Mouse (Mus musculus) cortical plate, adult 2 months (tissue): Measurements from ENCODE around the gene Hivep3. TPM values are rescaled to one million over a fixed set of nuclear protein-coding genes. Genes with fewer than 3 reads are reported as not detected.

Experiments
- H3K27ac ChIP-seq: fragments of 200-500 bp; 2 replicates; pipeline ENCODE4 v1.5.1; 2012; ENCODE audit warnings: low read length, control low read depth, inconsistent platforms; ENCODE audit not compliant: insufficient read depth
- H3K4me1 ChIP-seq: fragments of 200-500 bp; 2 replicates; pipeline ENCODE4 v1.6.1; 2011; ENCODE audit warnings: low read length; ENCODE audit not compliant: control insufficient read depth, insufficient read depth
- H3K4me3 ChIP-seq: fragments of 200-500 bp; 2 replicates; pipeline ENCODE4 v1.5.1; 2011; ENCODE audit warnings: mild to moderate bottlenecking, low read length, control low read depth; ENCODE audit not compliant: insufficient read depth
- CTCF ChIP-seq: fragments of 200-500 bp; IDR thresholded peaks from 2 replicates; pipeline ENCODE4 v1.5.1; 2011; ENCODE audit warnings: mild to moderate bottlenecking, control low read depth, low read length; ENCODE audit not compliant: insufficient read depth; ENCODE audit errors: extremely low read depth
- POLR2A ChIP-seq: fragments of 200-500 bp; IDR thresholded peaks from 2 replicates; pipeline ENCODE4 v1.6.1; 2011; ENCODE audit warnings: mild to moderate bottlenecking, low read length, control low read depth; ENCODE audit not compliant: insufficient read depth; ENCODE audit errors: extremely low read depth
- polyA plus RNA-seq: library from polyadenylated mRNA; depleted of rRNA; stranded (reverse); fragments of >200 nt; gene quantifications from 2 replicates; pipeline ENCODE4 v1.2.3, GENCODE M21; 2012; rRNA removed

Hivep3 gene
- polyA plus RNA-seq: 43.4 and 48.9 TPM in 2 replicates

DNA sequence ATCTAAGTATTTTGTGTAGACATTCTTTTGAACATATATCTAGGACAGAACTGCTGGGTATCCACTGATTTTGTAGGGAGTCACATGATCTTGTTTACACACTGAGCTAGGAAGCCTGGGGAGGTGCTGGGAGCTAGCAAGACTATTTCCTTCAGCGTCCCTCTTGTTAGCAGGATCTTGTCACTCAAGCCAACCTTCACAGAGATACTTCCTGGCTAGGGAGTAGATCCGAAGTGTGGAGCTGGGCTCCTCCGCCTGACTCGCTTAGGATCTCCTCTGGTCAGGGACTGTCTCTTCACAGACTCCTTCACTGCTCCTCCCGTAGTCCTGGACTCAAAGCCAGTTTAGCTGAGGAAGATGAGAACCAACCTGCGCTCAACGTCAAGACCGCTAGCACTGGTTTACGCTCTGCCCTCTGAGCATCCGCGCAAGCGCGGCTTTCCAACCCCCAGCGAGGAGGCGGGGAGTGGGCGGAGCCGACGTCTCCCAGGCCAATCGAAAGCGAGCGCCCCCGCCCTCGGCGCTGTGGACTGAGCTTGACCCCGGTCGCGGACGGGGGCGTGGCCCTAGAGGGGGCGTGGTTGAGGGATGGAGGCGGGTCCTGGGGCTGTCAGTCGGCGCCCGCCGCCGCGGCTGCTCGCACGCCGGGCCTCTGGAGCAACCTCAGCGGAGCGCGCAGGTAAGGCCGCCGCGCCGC, at the start of gene Hivep3:
TSS of gene Hivep3 (plus strand) at position 601 of the 697 bp plus-strand sequence.
- no peak within 1 kb of the TSS for H3K27ac ChIP-seq
- peaks cover 6% of the 10 kb centered on the region; the same call in 1 of the 2 replicates for H3K4me1 ChIP-seq
- TF ChIP-seq POLR2A (peak; percentile 98), CTCF (no peak)
- H3K4me3 ChIP-seq: peak within 1 kb of the TSS; percentile 33

DNA sequence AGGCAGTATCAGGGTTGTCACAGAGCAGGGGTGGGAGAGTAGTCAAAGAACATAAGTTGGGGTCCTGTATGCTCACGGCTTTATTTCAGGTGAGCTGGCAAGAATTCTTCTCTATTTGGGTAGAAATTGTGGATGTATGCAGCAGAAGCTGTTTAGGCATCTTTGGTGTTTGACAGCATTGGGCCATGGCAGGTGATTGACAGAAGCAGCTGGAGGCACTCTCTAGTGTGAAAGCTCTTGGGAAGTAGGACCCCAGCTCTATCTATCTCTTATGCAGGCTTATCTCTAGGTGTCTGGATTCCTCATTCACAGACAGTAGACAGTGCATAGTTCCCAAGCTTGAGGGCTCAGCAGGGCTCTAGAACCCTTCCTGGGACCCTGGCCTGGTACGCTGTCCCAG, 47.8 kb upstream of the Hivep3 start:
- no peak overlapping the region for H3K4me3 ChIP-seq
- TF ChIP-seq CTCF (no peak), POLR2A (no peak)
- H3K27ac ChIP-seq: no peak overlapping the region
- H3K4me1 ChIP-seq: no peaks in the 10 kb centered on the region

DNA sequence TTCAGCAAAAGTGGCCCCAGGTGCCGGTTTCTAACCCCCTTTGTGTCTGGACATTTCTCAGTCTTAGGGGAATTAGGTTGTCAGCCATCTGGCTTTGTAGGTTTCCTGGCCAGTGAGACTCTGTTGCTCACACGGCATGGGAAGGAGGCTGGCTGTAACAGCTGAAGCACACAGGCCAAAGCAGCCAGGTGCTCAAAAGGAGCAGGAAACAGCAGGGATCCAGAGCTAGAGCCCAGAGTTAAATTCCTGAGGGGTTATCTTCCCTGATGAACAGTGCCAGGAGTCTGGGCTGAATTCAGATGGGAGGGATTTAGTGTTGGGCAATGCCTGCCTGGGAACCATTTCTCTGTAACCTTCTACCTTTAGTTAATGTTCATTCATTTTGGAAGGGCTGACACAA, 35.2 kb upstream of the Hivep3 start:
- Histone ChIP-seq H3K27ac (no peak overlapping the region), H3K4me3 (no peak overlapping the region), H3K4me1 (no peaks in the 10 kb centered on the region)
- TF ChIP-seq POLR2A: no peak

DNA sequence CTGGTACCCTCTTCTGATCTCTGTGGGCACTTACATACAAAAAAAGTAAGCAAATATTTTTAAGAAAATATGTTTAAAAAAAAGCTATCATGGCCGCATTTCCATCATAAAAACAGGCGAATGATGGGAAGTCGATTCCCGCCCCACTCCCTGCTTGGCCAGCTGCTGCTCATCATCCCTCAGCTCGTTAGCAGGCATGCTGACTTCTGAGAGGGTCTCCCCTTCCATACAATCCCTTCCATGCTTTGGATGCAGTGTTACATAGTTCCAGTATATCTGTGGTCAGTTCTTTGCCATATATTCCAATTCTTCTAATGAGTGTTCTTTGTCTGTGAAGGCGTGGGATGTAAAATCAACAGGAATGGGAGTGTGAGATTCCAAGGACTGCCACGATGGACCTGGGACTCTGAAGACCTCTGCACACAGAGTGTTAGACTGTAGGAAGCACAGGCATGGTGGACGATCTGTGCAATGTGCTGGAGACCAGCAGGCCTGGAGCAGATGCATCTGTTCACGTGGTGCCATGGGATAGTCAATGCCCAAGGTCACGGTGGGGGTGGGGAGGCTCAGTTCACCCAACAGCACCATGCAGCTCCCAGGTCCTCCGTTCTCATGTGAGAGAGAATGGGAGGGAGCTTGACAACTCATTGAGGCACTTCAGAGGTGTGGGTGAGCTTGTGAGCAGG, 32.2 kb upstream of the Hivep3 start:
- H3K4me3 ChIP-seq: no peak overlapping the region
- no peak for TF ChIP-seq POLR2A
- TF ChIP-seq CTCF: no peak
- no peak overlapping the region for H3K27ac ChIP-seq
- no peaks in the 10 kb centered on the region for H3K4me1 ChIP-seq

DNA sequence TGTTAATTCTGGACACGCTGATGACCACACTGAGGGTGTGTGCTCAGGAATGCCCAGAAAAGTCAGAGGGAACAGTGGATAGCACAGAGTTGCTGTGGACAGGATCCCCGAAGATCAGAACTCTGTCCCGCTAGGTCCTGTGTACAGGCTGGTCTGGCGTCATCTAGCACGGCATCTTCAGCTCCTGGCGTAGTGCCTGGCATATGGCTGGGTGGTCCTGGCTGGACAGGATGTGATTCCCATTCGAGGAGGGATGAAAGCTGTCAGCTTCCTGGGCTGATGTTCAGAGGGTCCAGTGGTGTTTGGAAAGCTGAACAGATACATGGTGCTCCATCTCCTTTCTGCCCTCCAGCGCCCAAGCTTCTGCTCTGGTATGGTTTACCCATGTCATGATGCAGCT, 29.6 kb upstream of the Hivep3 start:
- no peak overlapping the region for H3K4me3 ChIP-seq
- no peak overlapping the region for H3K27ac ChIP-seq
- no peak for TF ChIP-seq CTCF
- no peak for TF ChIP-seq POLR2A

DNA sequence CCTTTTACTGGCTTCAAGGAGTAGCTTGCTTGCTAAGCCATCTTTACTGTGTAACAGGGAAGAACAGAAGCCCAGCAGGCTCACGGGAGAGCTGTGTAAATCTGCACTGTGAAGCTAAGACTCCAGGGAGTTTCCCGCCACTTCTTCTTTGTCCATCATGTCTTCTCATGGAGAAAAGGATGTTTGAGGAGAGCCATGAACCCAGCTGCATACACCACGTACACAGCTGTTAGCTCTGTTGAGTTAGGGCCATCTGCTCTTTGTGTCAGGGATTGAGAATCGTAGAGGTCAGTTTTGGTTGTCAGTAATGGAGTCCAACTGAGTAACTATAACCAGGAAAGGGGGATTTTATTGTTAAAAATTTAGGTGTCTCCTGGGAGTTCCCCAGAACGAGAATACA, 26.3 kb upstream of the Hivep3 start:
- Histone ChIP-seq H3K4me3 (no peak overlapping the region), H3K4me1 (no peaks in the 10 kb centered on the region), H3K27ac (no peak overlapping the region)
- TF ChIP-seq CTCF (no peak), POLR2A (no peak)

More for the DNA sequence above, 29.6 kb upstream of the Hivep3 start:
- H3K4me1 ChIP-seq: no peaks in the 10 kb centered on the region

DNA sequence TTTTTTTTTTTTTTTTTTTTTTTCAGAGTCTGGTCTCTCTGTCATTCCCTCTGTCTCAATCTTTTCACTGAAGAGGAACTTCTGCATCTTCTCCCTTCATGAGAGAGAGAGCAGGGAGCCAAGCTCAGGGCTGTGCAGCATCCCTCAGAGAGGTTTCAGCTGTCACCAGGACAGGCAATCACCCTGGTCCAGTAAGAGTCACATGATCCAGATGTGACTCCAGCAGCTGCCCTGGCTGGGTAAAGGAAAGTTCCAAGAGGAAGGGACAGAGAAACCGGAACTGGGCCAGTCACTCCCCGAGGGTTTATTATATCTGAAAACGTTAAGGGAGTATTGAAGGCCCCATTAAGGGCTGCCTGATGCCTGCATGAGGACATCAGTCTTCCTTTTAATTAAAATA, 25.8 kb upstream of the Hivep3 start:
- no peak overlapping the region for H3K27ac ChIP-seq
- no peaks in the 10 kb centered on the region for H3K4me1 ChIP-seq
- TF ChIP-seq POLR2A (no peak), CTCF (no peak)
- H3K4me3 ChIP-seq: no peak overlapping the region

DNA sequence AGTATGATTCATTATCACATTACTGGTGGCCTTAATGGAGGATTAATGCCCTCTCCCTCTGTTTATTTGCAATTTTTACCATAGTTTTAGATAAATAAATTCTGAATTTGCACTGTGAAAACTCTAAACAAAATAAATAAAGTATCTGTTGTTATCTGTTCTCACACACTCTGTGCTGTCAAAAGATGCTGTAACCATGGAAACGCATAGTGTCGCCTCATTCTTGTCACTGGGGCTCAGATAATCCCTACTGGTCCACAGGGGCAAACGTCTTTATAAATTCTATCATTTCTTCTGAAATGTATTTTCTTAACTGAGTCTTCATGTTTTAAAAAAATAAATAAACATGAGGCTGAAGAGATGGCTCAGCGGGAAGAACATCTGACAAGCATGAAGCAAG, 23.4 kb upstream of the Hivep3 start:
- H3K4me1 ChIP-seq: no peaks in the 10 kb centered on the region
- no peak for TF ChIP-seq POLR2A
- TF ChIP-seq CTCF: no peak
- no peak overlapping the region for H3K4me3 ChIP-seq
- H3K27ac ChIP-seq: no peak overlapping the region

DNA sequence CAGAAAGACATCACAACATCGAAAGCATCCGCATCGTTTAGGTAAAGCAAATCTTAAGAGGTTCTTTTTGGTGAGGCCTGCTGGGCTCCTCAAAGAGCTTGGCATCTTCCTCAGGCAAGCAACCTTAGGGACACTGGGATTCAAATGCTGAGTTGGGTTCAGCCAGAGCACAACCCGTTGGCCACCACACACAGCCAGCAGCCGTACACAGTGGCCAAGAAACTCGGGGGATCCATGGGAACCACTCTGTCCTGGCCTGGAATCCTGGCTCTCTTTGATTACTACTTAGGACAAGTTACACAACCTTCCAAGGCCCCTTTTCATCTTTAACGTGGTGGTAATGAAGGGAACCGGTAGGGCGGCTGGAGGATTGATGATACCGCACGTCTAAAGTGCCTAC, 16.1 kb upstream of the Hivep3 start:
- no peak overlapping the region for H3K4me3 ChIP-seq
- H3K27ac ChIP-seq: peak overlapping the region; percentile 79; the same call in 1 of the 2 replicates
- no peak for TF ChIP-seq CTCF
- no peak for TF ChIP-seq POLR2A
- H3K4me1 ChIP-seq: peaks cover 1% of the 10 kb centered on the region; the same call in 1 of the 2 replicates

DNA sequence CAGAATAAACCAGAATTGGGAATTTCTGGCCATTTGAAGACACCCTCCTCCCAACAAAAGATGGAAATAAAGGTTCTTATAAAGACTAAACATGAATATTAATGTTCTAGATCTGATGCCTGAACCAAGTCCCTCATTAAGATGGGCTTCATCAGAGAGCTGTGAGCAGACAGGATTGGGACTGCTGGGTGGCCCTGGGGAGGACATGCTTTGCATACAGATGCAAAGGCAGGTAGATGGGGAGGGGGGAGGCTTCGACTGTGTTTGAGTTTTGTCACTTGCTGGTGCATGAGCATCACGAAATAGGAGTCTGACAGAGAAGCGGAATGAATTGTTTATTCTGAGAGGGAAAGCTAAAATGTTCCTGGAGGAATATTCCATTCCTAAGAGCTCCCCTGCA, 12.1 kb upstream of the Hivep3 start:
- Histone ChIP-seq H3K4me3 (no peak overlapping the region), H3K27ac (no peak overlapping the region), H3K4me1 (peaks cover 1% of the 10 kb centered on the region; the same call in 1 of the 2 replicates)
- TF ChIP-seq POLR2A (no peak), CTCF (no peak)
